Mouse (Mus musculus): ENCODE results near the gene Hexb.
"Not testable (repeated sequence)": the region's sequence is repeated elsewhere in the genome, so short reads cannot be mapped to it uniquely, and the experiment has no call there.

The Hexb gene

GRCm38 (mm10) chr13:97178943-97179342 is 19.2 kb downstream of the Hexb start:
- DNase-seq = no peak

- DNase-seq = no peak
Measured at GRCm38 (mm10) chr13:97176731-97177130, 21.4 kb downstream of the Hexb start.

GRCm38 (mm10) chr13:97175520-97176264 is 22.5 kb downstream of the Hexb start:
- no peak for DNase-seq

- DNase-seq = peak; percentile 28 to 71
Measured at GRCm38 (mm10) chr13:97145834-97146233, 52.3 kb downstream of the Hexb start.

GRCm38 (mm10) chr13:97142321-97142720 is 55.8 kb downstream of the Hexb start:
- no peak for DNase-seq

- not testable (repeated sequence) for DNase-seq
Measured at GRCm38 (mm10) chr13:97138404-97138931, 59.7 kb downstream of the Hexb start.

GRCm38 (mm10) chr13:97137466-97138400 is 60.4 kb downstream of the Hexb start, which contains the start of the genes Gfm2 and Nsa2:
Gene Gfm2, plus strand, starts transcription at chr13:97137937.
Gene Nsa2, minus strand, starts transcription at chr13:97137937.
- peak; percentile 91 for DNase-seq

GRCm38 (mm10) chr13:97130413-97130812 is 67.7 kb downstream of the Hexb start:
- not testable (repeated sequence) for DNase-seq

- DNase-seq = not testable (repeated sequence)
Measured at GRCm38 (mm10) chr13:97129654-97130053, 68.5 kb downstream of the Hexb start.
